Mouse (Mus musculus) layer of hippocampus, adult 11-12 months (tissue): ENCODE measurements around the gene Ddx18.

Experiments
- DNase-seq: peaks from one replicate; pipeline ENCODE4 v3.0.0; 2022; ENCODE audit warnings: low spot score

Gene Ddx18

GRCm38 (mm10) chr1:121567521-121568489 is at the start of gene Ddx18:
TSS of gene Ddx18 (minus strand) at chr1:121567989.
- peak; percentile 94 for DNase-seq

GRCm38 (mm10) chr1:121608000-121608399 is 40.2 kb upstream of the Ddx18 start:
- DNase-seq = no peak

- DNase-seq = peak; percentile 22
These were observed 37.3 kb upstream of the Ddx18 start for GRCm38 (mm10) chr1:121605118-121605517.

GRCm38 (mm10) chr1:121601893-121602292 is 34.1 kb upstream of the Ddx18 start:
- no peak for DNase-seq

- DNase-seq = no peak
These were observed 33.3 kb upstream of the Ddx18 start for GRCm38 (mm10) chr1:121601084-121601483.

GRCm38 (mm10) chr1:121598421-121598820 is 30.6 kb upstream of the Ddx18 start:
- no peak for DNase-seq

GRCm38 (mm10) chr1:121596951-121597625 is 29.3 kb upstream of the Ddx18 start:
- DNase-seq = no peak

- DNase-seq = no peak
These were observed 17.0 kb upstream of the Ddx18 start for GRCm38 (mm10) chr1:121584838-121585237.

GRCm38 (mm10) chr1:121581133-121581855 is 13.5 kb upstream of the Ddx18 start:
- no peak for DNase-seq

- DNase-seq = no peak
These were observed 9.7 kb upstream of the Ddx18 start for GRCm38 (mm10) chr1:121577491-121577890.

GRCm38 (mm10) chr1:121570522-121570921 is 2.7 kb upstream of the Ddx18 start:
- DNase-seq = no peak

GRCm38 (mm10) chr1:121557861-121558260 is 9.9 kb downstream of the Ddx18 start:
- no peak for DNase-seq

- peak; percentile 33 for DNase-seq
These were observed 16.3 kb downstream of the Ddx18 start for GRCm38 (mm10) chr1:121551457-121551835.

GRCm38 (mm10) chr1:121550801-121551456 is 16.9 kb downstream of the Ddx18 start:
- no peak for DNase-seq

- no peak for DNase-seq
These were observed 18.3 kb downstream of the Ddx18 start for GRCm38 (mm10) chr1:121549456-121549855.

- DNase-seq = no peak
These were observed 19.1 kb downstream of the Ddx18 start for GRCm38 (mm10) chr1:121548667-121549066.

- no peak for DNase-seq
These were observed 20.9 kb downstream of the Ddx18 start for GRCm38 (mm10) chr1:121546844-121547243.

- peak; percentile 31 for DNase-seq
These were observed 27.4 kb downstream of the Ddx18 start for GRCm38 (mm10) chr1:121540361-121540760.

- no peak for DNase-seq
These were observed 36.4 kb downstream of the Ddx18 start for GRCm38 (mm10) chr1:121531439-121531838.

GRCm38 (mm10) chr1:121529286-121529685 is 38.5 kb downstream of the Ddx18 start:
- DNase-seq = no peak

- DNase-seq = no peak
These were observed 39.4 kb downstream of the Ddx18 start, which contains the start of gene Htr5b for GRCm38 (mm10) chr1:121528399-121528720. TSS of gene Htr5b (minus strand) at chr1:121528465.
